Mouse (Mus musculus) hematopoietic stem cell, adult 5-6 weeks (primary cell): ENCODE results near the gene Bcas1. TPM values are rescaled to one million over a fixed set of nuclear protein-coding genes. Genes with fewer than 3 reads are reported as not detected.

Experiments
- ATAC-seq, 2 experiments: fragments of 125-278 bp in 1 of 2; replicated peaks in 1 of 2; 2 replicates each; pipeline ENCODE4 v1.8.0; 2016 to 2017; ENCODE audit warnings: inconsistent platforms in 2 of 2, mild to moderate bottlenecking in 2 of 2, moderate number of reproducible peaks in 2 of 2, low read depth in 1 of 2, moderate TSS enrichment in 1 of 2; ENCODE audit not compliant: low FRiP score in 2 of 2, poor library complexity in 2 of 2, severe bottlenecking in 2 of 2, insufficient read depth in 1 of 2, low TSS enrichment in 1 of 2
- total RNA-seq: library from RNA; stranded (forward); fragments of 172-1452, 232-1000 nt; gene quantifications from 2 replicates; pipeline ENCODE4 v1.2.3, GENCODE M21; 2017

Bcas1 gene
- total RNA-seq, 1 experiment from 2014 or later = not detected

DNA sequence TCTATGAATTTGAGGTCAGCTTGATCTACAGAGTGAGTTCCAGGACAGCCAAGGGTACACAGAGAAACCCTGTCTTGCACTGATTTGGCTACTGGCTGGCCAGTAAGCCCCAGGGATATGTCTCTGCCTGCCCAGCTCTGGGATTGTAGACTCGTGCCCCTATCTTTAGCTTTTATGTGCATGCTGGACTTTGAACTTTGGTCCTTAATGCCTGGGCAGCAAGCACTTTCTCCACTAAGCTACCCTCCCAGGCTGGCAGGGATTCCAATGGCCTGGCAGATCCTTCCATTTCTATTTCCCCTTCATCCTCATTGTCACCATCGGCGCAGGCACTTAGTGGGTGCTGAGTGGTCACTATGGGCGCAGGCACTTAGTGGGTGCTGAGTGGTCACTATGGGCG, 92.5 kb downstream of the Bcas1 start:
- no peak for ATAC-seq

DNA sequence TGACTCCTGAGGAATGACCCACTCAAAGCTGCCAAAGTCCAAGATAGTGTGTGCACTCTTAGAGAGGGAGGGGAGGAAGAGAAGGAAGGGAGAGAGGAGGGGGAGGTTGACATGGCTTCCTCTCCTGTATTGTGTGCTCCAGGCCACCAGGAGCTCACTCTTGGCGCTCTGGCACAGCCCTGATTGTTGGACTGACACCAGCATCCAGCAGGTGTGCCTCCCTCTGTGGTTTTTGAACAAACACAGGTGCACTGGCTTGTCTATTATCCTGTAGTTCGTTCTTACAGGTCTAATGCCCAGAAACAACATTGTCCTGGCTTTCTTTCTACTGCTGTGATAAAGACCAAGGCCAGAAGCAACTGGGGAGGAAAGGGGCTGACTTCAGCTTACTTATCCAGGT, 95.8 kb downstream of the Bcas1 start:
- ATAC-seq = no peak

GRCm38 (mm10) chr2:170330466-170330865, 97.2 kb downstream of the Bcas1 start:
- no peak for ATAC-seq

GRCm38 (mm10) chr2:170329921-170330320, 97.7 kb downstream of the Bcas1 start:
- ATAC-seq = peak; percentile 66 to 68; a peak in 3 of 4 replicates

- peak; percentile 28 to 49; a peak in 2 of 4 replicates for ATAC-seq
Measured at GRCm38 (mm10) chr2:170323925-170324347, 103.7 kb downstream of the Bcas1 start.

- peak; percentile 5 to 54; a peak in 2 of 4 replicates for ATAC-seq
Measured at GRCm38 (mm10) chr2:170322013-170322414, 105.6 kb downstream of the Bcas1 start.

DNA sequence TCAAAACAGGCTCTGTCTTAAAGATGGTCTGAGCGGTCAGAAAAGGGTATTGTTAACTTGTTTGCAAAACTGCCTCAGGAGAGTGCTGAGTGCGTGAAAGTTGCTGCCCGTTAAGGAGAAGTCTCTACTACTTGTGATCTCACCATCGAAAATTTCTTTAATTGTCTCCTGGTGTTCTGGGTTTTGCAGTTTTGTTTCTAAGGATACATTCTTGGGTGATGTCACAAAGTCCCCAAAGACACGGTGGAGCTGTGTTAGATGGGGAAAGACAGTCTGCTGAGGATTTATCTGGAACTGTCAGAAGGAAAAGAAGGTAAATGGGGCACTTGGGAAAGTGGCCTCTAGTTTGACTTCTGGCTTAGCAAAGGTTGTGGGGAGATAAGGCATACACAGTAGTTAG, 106.1 kb downstream of the Bcas1 start:
- ATAC-seq = no peak

- ATAC-seq = no peak
Measured at GRCm38 (mm10) chr2:170319533-170320463, 107.8 kb downstream of the Bcas1 start.

GRCm38 (mm10) chr2:170318713-170319532, 108.7 kb downstream of the Bcas1 start:
- ATAC-seq = peak; percentile 96 to 98

- ATAC-seq = no peak
Measured at GRCm38 (mm10) chr2:170316774-170317173, 110.9 kb downstream of the Bcas1 start.

- ATAC-seq = no peak
Measured at GRCm38 (mm10) chr2:170316344-170316743, 111.3 kb downstream of the Bcas1 start.

DNA sequence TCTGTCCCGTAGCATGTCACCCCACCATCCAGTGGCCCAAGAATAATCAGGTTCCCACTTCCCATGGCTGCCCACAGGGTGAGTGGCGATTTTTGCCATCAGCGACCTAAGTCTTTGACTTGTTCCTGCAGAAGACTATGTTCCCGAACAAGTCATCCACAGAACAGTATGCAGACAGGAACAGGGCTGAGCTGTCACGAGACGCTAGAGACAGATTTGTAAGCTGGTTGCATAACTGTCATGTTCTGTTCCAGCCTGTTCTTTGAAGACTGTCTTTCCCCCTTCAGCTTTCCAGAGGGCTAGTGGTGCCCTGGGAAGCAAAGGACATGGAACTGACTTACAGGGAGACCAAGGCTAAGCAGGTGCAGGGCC, 116.7 kb downstream of the Bcas1 start:
- no peak for ATAC-seq

GRCm38 (mm10) chr2:170310310-170310987, 117.2 kb downstream of the Bcas1 start:
- ATAC-seq = no peak

GRCm38 (mm10) chr2:170308966-170309365, 118.7 kb downstream of the Bcas1 start:
- no peak for ATAC-seq

GRCm38 (mm10) chr2:170308033-170308820, 119.4 kb downstream of the Bcas1 start:
- ATAC-seq = no peak

DNA sequence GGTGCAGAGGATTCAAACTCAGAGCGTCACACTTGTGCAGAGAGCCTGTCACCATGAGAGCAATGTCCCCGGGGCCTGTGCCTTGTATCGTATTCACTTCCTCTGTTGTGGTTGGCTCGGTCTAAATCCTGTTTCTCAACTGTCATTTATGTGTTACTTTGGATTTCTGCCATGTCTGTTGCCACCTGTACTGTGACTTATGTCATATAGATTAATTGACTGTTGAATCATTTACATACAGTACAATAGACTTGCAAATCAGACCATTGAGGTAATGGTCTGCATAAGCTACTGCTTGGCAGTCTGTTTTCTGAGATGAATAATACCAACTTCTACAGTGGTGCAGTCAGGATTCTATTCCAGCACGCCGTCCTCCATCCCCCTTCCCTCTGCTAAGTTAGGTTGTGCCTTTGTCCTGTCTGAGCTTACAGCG, 120.0 kb downstream of the Bcas1 start:
- ATAC-seq = peak; percentile 75 to 78
